Mouse (Mus musculus): ENCODE data around the gene Inca1. TPM values are rescaled to one million over a fixed set of nuclear protein-coding genes. Genes with fewer than 3 reads are reported as not detected.

Inca1 gene
- total RNA-seq, 2 experiments from 2014 or later, result 1.8 to 1.9 TPM

DNA sequence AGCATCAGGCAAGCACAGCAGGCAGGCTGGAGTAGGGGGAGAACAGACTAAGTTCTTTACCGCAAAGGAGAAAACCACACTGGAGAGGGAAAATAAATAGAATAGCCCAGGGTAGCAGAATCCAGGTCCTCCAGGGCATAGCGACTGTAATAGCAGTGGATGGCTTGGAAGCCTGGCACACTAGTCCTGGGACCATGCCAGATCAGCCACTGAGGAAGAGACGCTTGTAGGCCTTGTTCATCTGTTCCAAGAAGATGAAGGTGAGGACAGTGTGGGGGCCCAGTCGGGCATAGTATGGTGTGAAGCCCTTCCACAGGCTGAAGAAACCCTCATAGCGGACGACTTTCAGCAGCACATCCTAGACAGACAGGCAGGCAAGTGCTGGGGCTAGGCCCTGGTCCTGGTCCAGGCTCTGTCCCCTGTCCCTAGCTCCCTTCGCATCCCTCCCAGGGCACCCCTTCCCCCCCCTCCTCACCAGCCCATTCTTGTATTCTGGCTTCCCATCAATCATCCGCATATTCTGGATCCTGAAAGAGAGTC is 55.3 kb downstream of the Inca1 start:
- intact Hi-C loops (cut with DNase I), result no loop called here
- DNase-seq (ENCODE audit: low spot score in 2 of 2), result no peak

DNA sequence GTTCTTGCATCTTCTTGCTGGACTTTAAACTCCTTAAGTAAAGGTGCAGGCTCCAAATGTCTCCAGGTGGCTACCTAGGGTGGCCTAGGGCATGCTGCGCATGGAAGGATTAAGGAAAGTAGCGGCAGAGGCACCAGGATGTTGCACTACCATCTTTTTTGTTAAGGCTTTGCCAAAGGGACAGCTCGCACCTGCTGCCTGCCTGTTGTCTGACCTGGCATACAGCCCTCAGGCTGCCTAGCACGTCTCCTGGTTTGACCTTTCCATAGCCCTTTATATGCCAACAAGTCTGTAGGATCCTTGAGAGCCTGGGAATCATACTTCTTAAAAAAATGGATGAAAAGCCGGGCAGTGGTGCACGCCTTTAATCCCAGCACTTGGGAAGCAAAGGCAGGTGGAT is 56.9 kb downstream of the Inca1 start:
- no peak for DNase-seq (ENCODE audit: low spot score in 2 of 2)
- intact Hi-C loops (cut with DNase I), result no loop called here

DNA sequence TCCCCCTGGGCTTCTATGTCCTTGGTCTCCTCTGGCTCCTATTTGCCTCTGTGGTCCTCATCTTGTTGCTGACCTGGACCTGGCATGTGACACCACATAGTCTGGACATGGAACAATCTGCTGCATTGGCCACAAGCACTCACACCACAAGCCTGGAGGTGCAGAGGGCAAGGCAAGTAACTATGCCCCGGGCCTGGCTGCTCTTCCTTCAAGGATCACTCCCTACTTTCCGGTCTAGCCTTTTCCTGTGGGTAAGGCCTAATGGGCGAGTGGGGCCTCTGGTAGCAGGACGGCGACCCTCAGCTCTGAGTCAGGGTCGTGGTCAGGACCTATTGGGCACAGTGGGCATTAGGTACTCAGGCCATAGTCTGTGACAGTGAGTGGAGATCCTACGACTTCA is 58.7 kb downstream of the Inca1 start:
- intact Hi-C loops (cut with DNase I), result no loop called here
- DNase-seq (ENCODE audit: low spot score in 2 of 2), result no peak

DNA sequence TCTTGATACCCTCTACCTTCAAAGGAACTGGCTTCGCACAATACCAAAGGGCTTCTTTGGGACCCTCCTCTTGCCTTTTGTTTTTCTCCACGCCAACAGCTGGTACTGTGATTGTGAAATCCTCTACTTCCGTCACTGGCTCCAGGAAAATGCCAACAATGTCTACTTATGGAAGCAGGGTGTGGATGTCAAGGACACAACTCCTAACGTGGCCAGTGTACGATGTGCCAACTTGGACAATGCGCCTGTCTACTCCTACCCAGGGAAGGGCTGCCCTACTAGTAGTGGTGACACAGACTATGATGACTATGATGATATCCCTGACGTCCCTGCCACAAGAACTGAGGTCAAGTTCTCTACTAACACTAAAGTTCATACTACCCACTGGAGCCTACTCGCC is 60.0 kb downstream of the Inca1 start:
- no peak for DNase-seq (ENCODE audit: low spot score in 2 of 2)
- intact Hi-C loops (cut with DNase I), result no loop called here

DNA sequence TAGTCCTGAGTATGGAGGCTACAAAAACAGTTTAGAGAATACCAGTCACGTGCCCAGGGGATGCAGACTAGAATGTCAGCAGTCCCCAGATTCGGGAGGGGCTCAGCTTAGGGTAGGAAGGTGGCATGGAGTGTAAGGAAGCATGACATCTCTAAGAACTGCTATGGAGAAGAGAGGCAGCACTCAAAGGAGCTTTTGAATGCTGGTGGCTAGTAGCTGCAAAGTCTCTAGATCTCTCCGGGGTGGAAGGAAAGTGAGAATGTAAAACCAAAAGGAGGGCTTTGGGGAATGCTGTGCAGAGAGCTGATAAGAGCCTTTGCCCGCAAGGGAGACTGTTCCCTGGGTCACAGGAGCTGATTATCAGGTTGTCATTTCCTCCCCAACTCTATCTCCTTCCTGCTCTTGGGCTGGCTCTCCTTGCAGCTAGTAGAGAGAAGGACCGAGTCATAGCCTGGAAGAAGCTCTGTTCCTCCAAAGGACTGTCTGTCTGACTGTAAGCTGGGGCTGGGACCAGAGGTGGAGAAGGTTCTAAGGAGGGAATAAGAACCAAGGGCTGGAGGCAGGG is 61.2 kb downstream of the Inca1 start, which contains the start of gene Gp1ba:
Gp1ba (plus strand) TSS at position 409 of the 565 bp plus-strand sequence.
- intact Hi-C loops (cut with DNase I), result no loop called here

More for the DNA sequence above, 61.2 kb downstream of the Inca1 start, which contains the start of gene Gp1ba:
- DNase-seq (ENCODE audit: low spot score in 2 of 2), result no peak

Small RNA genes lying within 50 kb of the gene (microRNA-seq; reads per million reads assigned to microRNA genes)
- gene Mir6925, result not detected

Other genes with a start within 250 kb of the Inca1 start
- gene Med11, start 248.2 kb downstream of the Inca1 start, total RNA-seq (2021), result 10 to 100 TPM; 14.0 to 16.7 TPM
- gene Zmynd15, start 240.7 kb downstream of the Inca1 start, total RNA-seq (2021), result under 1 TPM; 0.12 to 0.86 TPM
- 1 to 10 TPM in 1 of 2 experiments, under 1 TPM in 1; 0.94 to 1.0 TPM for gene Cxcl16, start 240.2 kb downstream of the Inca1 start, total RNA-seq (2021)
- gene Tm4sf5, start 194.9 kb downstream of the Inca1 start, total RNA-seq (2021), result not detected
- not detected for gene Vmo1, start 185.5 kb downstream of the Inca1 start, total RNA-seq (2021)
- gene Gltpd2, start 181.0 kb downstream of the Inca1 start, total RNA-seq (2021), result not detected
- gene Psmb6, start 174.8 kb downstream of the Inca1 start, total RNA-seq (2021), result 100 to 1,000 TPM; 164 to 187 TPM
- gene Gm40193, start 167.2 kb downstream of the Inca1 start, total RNA-seq (2021), result not detected
- 10 to 100 TPM; 14.5 to 20.7 TPM for gene Pld2, start 160.1 kb downstream of the Inca1 start, total RNA-seq (2021)
- gene Mink1, start 137.3 kb downstream of the Inca1 start, total RNA-seq (2021), result 100 to 1,000 TPM; 380 to 465 TPM
- gene 4930544D05Rik, start 84.3 kb downstream of the Inca1 start, total RNA-seq (2021), result not detected
- gene Chrne, start 80.9 kb downstream of the Inca1 start, total RNA-seq (2021), result not detected
- gene Gp1ba, start 61.0 kb downstream of the Inca1 start, total RNA-seq (2021), result not detected
- gene Rnf167, start 52.9 kb downstream of the Inca1 start, total RNA-seq (2021), result 10 to 100 TPM; 78.6 to 87.8 TPM
- 100 to 1,000 TPM; 113 to 125 TPM for gene Slc25a11, start 52.7 kb downstream of the Inca1 start, total RNA-seq (2021)
- 100 to 1,000 TPM; 217 to 244 TPM for gene Pfn1, start 45.5 kb downstream of the Inca1 start, total RNA-seq (2021)
- 1 to 10 TPM; 9.5 to 9.6 TPM for gene Eno3, start 43.0 kb downstream of the Inca1 start, total RNA-seq (2021)
- 10 to 100 TPM; 52.5 to 57.8 TPM for gene Spag7, start 30.7 kb downstream of the Inca1 start, total RNA-seq (2021)
- 100 to 1,000 TPM; 232 to 256 TPM for gene Camta2, start 12.1 kb downstream of the Inca1 start, total RNA-seq (2021)
- 10 to 100 TPM; 58.9 to 59.3 TPM for gene Kif1c, start 393 bp upstream of the Inca1 start, total RNA-seq (2021)
- 10 to 100 TPM; 17.3 to 21.7 TPM for gene Zfp3, start 64.1 kb upstream of the Inca1 start, total RNA-seq (2021)
- not detected for gene Scimp, start 112.4 kb upstream of the Inca1 start, total RNA-seq (2021)
- gene Rabep1, start 144.6 kb upstream of the Inca1 start, total RNA-seq (2021), result 100 to 1,000 TPM; 124 to 125 TPM

All from left cerebral cortex, postnatal 36 days (tissue).